Mouse (Mus musculus): Measurements from ENCODE around the gene Tmem33. TPM values are rescaled to one million over a fixed set of nuclear protein-coding genes. Genes with fewer than 3 reads are reported as not detected.
A peak's percentile ranks its signal among the peaks of the same experiment; 100 is the strongest.

Gene Tmem33
- polyA plus RNA-seq, 1 experiment from 2014 or later, result 130 TPM

DNA sequence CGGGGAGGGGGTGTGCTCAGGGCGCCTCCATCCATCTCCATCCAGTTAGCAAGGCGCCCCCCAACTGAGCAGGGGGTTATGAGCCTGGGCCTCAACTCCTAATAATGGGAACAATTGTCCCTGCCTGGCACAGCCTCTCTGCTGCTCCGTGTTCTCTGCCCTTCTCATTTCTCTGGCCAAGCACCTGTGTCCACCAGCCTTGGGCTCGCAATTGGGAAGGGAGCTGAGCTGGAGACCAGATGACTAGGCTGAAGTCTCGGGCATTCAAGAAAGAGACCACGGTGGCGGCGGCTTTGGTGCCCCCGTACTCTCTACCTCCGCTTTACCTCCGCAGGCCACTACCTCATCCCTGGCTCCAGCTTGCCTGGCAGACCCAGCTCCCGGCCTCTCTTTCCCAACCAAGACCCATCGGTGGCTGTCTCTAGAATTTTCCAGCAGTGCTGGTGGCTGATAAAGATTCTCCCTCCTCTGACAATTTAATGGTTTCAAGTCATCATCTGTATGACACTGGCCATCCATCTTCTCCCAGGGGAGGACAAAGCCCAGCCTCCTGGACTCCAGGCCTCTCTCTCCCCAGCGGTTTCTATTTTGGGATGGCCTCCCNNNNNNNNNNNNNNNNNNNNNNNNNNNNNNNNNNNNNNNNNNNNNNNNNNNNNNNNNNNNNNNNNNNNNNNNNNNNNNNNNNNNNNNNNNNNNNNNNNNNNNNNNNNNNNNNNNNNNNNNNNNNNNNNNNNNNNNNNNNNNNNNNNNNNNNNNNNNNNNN, 32.5 kb upstream of the Tmem33 start:
- H3K36me3 ChIP-seq, result no peaks in the 10 kb centered on the region
- peak; percentile 50 for DNase-seq (ENCODE audit: low spot score)
- peaks cover 47% of the 10 kb centered on the region for H3K4me1 ChIP-seq
- under 1% methylated on average over 15 of the region's 15 CpGs for WGBS
- H3K4me3 ChIP-seq, result 0 out of 2 replicates have a peak overlapping the region, but pooled peaks have one; percentile 16
- H3K27ac ChIP-seq (replicated peaks), result no peak overlapping the region
- peaks cover 9% of the 10 kb centered on the region; the same call in 1 of the 2 replicates for H3K9me3 ChIP-seq (replicated peaks)
- peaks cover 100% of the 10 kb centered on the region for H3K27me3 ChIP-seq (ENCODE audit: low read depth, poor library complexity, severe bottlenecking)

DNA sequence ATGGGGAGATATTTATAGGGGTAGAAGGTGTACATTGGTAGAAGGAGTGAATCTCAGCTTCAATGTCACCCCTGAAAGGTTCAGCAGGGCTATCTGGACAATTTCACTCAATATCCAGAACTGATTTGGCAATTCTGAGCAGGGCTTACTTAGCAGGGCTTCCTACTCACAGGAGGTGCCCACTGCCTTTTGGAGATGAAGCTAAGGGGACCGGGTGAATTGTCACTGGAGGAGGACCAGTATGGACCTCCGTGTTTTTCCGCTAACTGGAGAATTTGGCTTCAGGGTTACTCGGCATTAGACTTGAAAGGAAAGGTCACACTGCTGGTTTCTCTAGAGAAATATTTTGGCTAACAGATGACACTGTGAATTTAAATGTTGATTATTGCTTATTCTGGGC, 25.7 kb upstream of the Tmem33 start:
- Histone ChIP-seq H3K4me3 (no peak overlapping the region), H3K36me3 (no peaks in the 10 kb centered on the region), H3K27ac (replicated peaks) (no peak overlapping the region), H3K27me3 (ENCODE audit: low read depth, poor library complexity, severe bottlenecking) (peaks cover 79% of the 10 kb centered on the region), H3K4me1 (peaks cover 27% of the 10 kb centered on the region), H3K9me3 (replicated peaks) (no peaks in the 10 kb centered on the region)
- WGBS, result 45% methylated on average over 4 of the region's 4 CpGs
- no peak for DNase-seq (ENCODE audit: low spot score)

DNA sequence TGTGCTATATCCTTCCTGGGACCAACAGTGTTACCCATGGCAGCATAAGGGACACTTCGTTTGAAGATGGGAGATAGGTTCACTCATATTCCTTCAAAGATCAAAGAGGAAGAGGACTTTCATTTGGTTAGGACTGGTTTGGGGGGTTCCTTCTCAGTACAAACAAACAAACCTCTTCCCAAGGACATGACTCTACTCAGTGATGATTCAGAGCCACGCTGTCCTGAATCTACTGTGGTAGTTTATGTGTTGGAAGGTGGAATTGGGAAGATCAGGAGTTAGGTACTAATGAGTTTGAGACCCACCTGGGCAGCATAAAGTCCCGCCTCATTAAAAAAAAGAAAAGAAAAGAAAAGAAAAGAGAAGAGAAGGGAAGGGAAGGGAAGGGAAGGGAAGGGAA, 24.9 kb upstream of the Tmem33 start:
- 71% methylated on average over 3 of the region's 3 CpGs for WGBS
- H3K4me1 ChIP-seq, result peaks cover 20% of the 10 kb centered on the region
- no peak overlapping the region for H3K4me3 ChIP-seq
- H3K27ac ChIP-seq (replicated peaks), result no peak overlapping the region
- DNase-seq (ENCODE audit: low spot score), result no peak
- no peaks in the 10 kb centered on the region for H3K36me3 ChIP-seq
- H3K27me3 ChIP-seq (ENCODE audit: low read depth, poor library complexity, severe bottlenecking), result peaks cover 79% of the 10 kb centered on the region
- H3K9me3 ChIP-seq (replicated peaks), result no peaks in the 10 kb centered on the region

DNA sequence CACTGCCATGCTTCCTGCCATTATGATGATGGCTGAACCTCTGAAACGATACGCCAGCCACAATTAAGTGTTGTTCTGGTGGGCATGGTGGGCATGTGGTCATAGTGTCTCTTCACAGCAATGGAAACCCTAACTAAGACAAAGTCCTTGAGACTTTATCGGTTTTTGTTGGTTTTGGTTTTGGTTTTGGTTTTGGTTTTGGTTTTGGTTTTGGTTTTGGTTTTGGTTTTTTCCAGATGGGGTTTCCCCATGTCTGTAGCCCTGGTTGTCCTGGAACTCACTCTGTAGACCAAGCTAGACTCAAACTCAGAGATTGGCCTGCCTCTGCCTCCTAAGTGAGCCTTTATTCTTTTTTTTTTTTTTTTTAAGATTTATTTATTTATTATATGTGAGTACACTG, 23.8 kb upstream of the Tmem33 start:
- Histone ChIP-seq H3K27me3 (ENCODE audit: low read depth, poor library complexity, severe bottlenecking) (peaks cover 72% of the 10 kb centered on the region), H3K27ac (replicated peaks) (no peak overlapping the region), H3K4me1 (peaks cover 9% of the 10 kb centered on the region), H3K4me3 (no peak overlapping the region), H3K36me3 (no peaks in the 10 kb centered on the region), H3K9me3 (replicated peaks) (no peaks in the 10 kb centered on the region)
- WGBS, result 87% methylated on average over 3 of the region's 3 CpGs
- no peak for DNase-seq (ENCODE audit: low spot score)

DNA sequence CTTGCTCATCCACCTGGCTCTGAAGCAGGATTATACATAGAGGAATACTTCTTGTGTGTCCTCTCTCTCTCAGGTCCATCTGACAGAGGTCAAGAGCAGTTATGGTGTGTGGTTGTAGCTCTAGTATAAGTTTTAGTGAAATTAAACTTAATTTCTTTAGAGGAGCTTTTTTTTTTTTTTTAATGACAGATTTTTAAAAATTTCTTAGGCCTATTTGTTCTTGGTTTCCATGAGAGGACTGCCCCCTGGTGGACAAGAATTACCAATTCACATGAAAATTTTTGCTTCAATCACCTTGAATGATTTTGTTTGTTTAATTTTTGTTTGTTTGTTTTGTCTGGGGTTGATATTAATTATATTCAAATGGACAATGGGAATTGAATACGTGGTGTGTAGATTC, 22.1 kb upstream of the Tmem33 start:
- peaks cover 55% of the 10 kb centered on the region for H3K27me3 ChIP-seq (ENCODE audit: low read depth, poor library complexity, severe bottlenecking)
- H3K4me1 ChIP-seq, result peaks cover 9% of the 10 kb centered on the region
- DNase-seq (ENCODE audit: low spot score), result no peak
- H3K4me3 ChIP-seq, result no peak overlapping the region
- H3K27ac ChIP-seq (replicated peaks), result no peak overlapping the region
- H3K9me3 ChIP-seq (replicated peaks), result no peaks in the 10 kb centered on the region
- 4% methylated on average over 1 of the region's 1 CpGs for WGBS
- no peaks in the 10 kb centered on the region for H3K36me3 ChIP-seq

DNA sequence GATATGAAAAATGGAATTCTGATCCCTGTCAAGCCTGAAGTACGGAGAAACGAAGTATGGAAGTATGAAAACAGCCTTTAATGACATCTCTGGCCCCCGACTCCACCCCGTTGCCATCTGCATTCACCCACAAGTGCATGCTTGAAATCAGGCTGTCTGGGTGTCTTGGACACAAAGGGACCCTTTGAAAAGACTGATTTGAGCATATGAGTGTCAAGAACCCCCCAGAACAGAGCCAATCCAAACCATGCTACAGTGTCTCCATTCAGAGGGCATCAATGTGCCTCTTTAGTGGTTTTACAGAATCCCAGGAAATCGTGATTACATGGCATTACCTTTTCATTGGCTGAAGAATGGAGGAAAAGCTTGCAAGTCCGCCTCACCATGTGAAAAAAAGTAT, 18.7 kb upstream of the Tmem33 start:
- Histone ChIP-seq H3K4me1 (no peaks in the 10 kb centered on the region), H3K27me3 (ENCODE audit: low read depth, poor library complexity, severe bottlenecking) (peaks cover 27% of the 10 kb centered on the region), H3K27ac (replicated peaks) (no peak overlapping the region), H3K36me3 (no peaks in the 10 kb centered on the region), H3K4me3 (no peak overlapping the region), H3K9me3 (replicated peaks) (no peaks in the 10 kb centered on the region)
- 80% methylated on average over 6 of the region's 6 CpGs for WGBS
- no peak for DNase-seq (ENCODE audit: low spot score)

DNA sequence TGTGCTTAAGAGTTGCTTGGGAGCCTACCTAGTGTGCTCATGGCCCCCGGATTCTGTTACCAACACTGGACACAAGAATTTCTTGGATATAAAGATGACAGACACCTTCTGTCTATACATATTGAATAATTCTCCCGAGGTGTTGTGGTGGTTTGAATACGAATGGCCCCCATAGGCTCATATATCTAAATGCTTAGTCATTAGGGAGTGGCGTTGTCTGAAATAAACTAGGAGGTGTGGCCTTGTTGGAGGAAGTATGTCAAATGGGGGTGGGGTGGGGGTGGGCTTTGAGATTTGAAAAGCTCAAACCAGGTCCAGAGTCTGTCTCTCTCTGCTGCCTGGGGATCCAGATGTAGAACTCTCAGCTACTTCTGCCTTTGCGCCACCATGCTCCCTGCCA, 17.1 kb upstream of the Tmem33 start:
- no peaks in the 10 kb centered on the region for H3K9me3 ChIP-seq (replicated peaks)
- no peak for DNase-seq (ENCODE audit: low spot score)
- WGBS, result 91% methylated on average over 5 of the region's 5 CpGs
- 0 out of 2 replicates have a peak, but pooled peaks cover 3% of the 10 kb centered on the region for H3K4me1 ChIP-seq
- peaks cover 22% of the 10 kb centered on the region; the same call in 1 of the 2 replicates for H3K27me3 ChIP-seq (ENCODE audit: low read depth, poor library complexity, severe bottlenecking)
- no peaks in the 10 kb centered on the region for H3K36me3 ChIP-seq
- no peak overlapping the region for H3K4me3 ChIP-seq
- H3K27ac ChIP-seq (replicated peaks), result no peak overlapping the region

DNA sequence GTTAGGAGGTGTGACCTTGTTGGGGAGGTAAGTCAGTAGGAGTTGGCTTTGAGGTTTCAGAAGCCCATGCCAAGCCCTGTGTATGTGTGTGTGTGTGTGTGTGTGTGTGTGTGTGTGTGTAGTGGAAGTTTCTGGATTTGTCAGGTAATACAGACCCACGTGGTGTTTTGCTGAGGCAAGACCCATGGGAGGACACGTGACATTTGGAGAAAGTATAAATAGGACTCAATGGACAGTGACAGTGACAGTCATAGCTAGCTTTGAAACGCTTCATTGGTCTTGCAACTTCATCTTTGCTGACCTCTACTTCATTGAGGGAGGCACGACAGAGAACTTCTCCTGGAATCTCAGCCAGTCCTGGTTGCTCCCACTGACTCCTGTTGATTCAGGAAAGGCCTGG, 8.1 kb upstream of the Tmem33 start:
- no peak overlapping the region for H3K27ac ChIP-seq (replicated peaks)
- H3K36me3 ChIP-seq, result no peaks in the 10 kb centered on the region
- WGBS, result 78% methylated on average over 4 of the region's 4 CpGs
- no peaks in the 10 kb centered on the region for H3K9me3 ChIP-seq (replicated peaks)
- DNase-seq (ENCODE audit: low spot score), result no peak
- H3K4me1 ChIP-seq, result 0 out of 2 replicates have a peak, but pooled peaks cover 3% of the 10 kb centered on the region
- no peak overlapping the region for H3K4me3 ChIP-seq
- H3K27me3 ChIP-seq (ENCODE audit: low read depth, poor library complexity, severe bottlenecking), result no peaks in the 10 kb centered on the region; the same call in 1 of the 2 replicates

DNA sequence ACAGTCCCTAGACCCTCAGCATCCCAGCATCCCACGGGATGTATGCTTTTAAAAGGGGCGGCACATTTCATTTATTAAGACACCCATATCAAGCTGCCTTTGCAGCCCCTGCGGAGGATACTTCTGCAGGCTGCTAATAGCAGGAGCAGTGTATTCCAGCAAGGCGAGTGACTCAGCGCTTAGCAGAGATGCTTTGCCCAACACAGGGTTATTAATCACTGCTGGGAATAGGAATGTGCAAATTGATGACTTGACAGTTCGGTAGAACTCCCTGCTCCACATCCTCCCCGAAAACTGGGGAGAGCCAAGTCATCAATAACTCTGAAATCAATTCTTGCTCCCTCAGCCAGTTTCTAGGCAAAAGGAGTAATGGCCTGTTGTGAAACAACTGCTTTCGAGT, 4.7 kb upstream of the Tmem33 start:
- Histone ChIP-seq H3K9me3 (replicated peaks) (no peaks in the 10 kb centered on the region), H3K27me3 (ENCODE audit: low read depth, poor library complexity, severe bottlenecking) (no peaks in the 10 kb centered on the region; the same call in 1 of the 2 replicates), H3K4me3 (no peak overlapping the region), H3K4me1 (peaks cover 8% of the 10 kb centered on the region), H3K36me3 (no peaks in the 10 kb centered on the region), H3K27ac (replicated peaks) (no peak overlapping the region)
- no peak for DNase-seq (ENCODE audit: low spot score)
- WGBS, result 75% methylated on average over 8 of the region's 8 CpGs

DNA sequence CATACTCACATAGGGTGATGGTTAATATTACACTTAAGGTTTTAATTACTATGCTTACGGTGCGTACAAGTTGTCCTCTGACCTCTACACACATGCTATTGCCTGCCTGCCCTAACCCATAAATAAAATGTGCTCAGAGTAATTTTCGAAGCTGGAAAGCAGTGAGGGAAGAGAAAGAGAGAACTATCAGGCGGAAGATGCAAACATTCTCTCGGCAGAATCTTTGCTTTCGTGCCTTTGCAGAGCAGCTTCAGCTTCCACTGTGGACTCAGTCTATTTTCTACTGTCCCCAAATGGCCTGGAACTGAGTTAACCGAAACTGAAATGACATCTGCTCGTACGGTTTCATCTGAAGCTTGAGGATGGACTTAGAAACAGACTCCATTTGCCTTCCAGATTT, 1.9 kb upstream of the Tmem33 start:
- peaks cover 22% of the 10 kb centered on the region for H3K4me1 ChIP-seq
- WGBS, result 88% methylated on average over 9 of the region's 9 CpGs
- DNase-seq (ENCODE audit: low spot score), result no peak

DNA sequence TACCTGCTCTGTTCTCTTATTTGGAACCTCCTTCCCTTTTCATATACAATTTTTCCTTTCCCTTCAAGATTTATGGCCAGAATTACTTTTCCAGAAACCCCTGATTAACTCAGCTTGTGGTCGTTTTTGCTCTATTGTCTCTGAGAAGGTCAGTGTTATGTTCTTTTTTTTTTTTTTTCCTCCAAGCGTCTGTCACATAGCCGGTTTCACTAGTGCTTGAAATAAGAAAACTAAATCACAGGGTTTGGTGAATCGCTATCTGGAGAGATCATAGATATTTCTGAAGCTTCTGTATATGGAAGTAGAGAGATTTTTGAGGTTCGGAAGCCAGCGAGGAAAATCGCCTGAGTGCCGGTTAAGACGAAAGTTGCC, 220 bp upstream of the Tmem33 start:
- Histone ChIP-seq H3K4me3 (peak overlapping the region; percentile 86), H3K36me3 (peaks cover 32% of the 10 kb centered on the region), H3K9me3 (replicated peaks) (no peaks in the 10 kb centered on the region), H3K27me3 (ENCODE audit: low read depth, poor library complexity, severe bottlenecking) (no peaks in the 10 kb centered on the region; the same call in 1 of the 2 replicates), H3K27ac (replicated peaks) (peak overlapping the region; percentile 96), H3K4me1 (peaks cover 22% of the 10 kb centered on the region)
- under 1% methylated on average over 9 of the region's 9 CpGs for WGBS
- no peak for DNase-seq (ENCODE audit: low spot score)

More for the DNA sequence above, 1.9 kb upstream of the Tmem33 start:
- H3K36me3 ChIP-seq, result peaks cover 16% of the 10 kb centered on the region
- no peak overlapping the region for H3K27ac ChIP-seq (replicated peaks)
- H3K9me3 ChIP-seq (replicated peaks), result no peaks in the 10 kb centered on the region
- H3K4me3 ChIP-seq, result no peak overlapping the region
- H3K27me3 ChIP-seq (ENCODE audit: low read depth, poor library complexity, severe bottlenecking), result no peaks in the 10 kb centered on the region; the same call in 1 of the 2 replicates

DNA sequence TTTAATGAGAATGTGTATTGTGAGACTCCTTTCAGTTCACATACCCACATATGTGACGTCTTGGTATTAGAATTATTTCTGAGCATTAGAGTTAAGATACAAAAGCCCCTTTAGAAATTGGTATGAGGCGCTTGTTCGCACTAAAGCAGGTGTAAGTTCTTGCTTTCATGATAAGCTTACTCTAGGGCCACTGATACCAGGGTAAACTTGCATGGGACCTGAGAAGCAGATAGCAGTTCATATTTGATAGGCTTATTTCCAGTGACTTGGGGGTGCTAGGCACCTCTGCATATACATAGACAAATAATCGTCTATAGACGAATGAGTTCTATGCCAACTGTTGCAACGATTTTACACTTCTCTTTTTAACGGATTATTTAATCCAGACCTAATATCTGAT, 2.6 kb downstream of the Tmem33 start:
- H3K27me3 ChIP-seq (ENCODE audit: low read depth, poor library complexity, severe bottlenecking), result no peaks in the 10 kb centered on the region
- H3K4me3 ChIP-seq, result no peak overlapping the region
- peaks cover 61% of the 10 kb centered on the region for H3K36me3 ChIP-seq
- 92% methylated on average over 7 of the region's 7 CpGs for WGBS
- peaks cover 22% of the 10 kb centered on the region for H3K4me1 ChIP-seq
- no peaks in the 10 kb centered on the region for H3K9me3 ChIP-seq (replicated peaks)
- no peak overlapping the region for H3K27ac ChIP-seq (replicated peaks)
- DNase-seq (ENCODE audit: low spot score), result no peak

DNA sequence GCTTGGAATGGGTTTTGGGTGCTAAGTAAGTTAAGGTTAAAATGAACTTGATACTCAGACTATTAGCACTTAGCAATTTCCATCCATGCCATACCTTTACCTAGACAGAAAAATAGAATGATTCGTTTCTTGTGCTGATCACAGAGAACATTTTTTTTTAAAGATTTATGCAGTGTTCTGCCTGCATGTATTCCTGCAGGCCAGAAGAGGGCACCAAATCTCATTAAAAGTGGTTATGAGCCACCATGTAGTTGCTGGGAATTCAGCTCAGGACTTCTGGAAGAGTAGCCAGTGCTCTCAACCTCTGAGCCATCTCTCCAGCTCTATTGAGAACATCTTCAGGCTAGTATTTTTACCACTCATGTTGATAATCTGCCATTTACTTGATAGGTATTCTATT, 5.7 kb downstream of the Tmem33 start:
- Histone ChIP-seq H3K27ac (replicated peaks) (no peak overlapping the region), H3K4me3 (no peak overlapping the region), H3K4me1 (peaks cover 14% of the 10 kb centered on the region), H3K36me3 (peaks cover 79% of the 10 kb centered on the region), H3K27me3 (ENCODE audit: low read depth, poor library complexity, severe bottlenecking) (no peaks in the 10 kb centered on the region), H3K9me3 (replicated peaks) (no peaks in the 10 kb centered on the region)
- WGBS, result 84% methylated on average over 1 of the region's 1 CpGs
- DNase-seq (ENCODE audit: low spot score), result no peak
